Mouse (Mus musculus): Measurements from ENCODE around the gene Lhx8. TPM values are rescaled to one million over a fixed set of nuclear protein-coding genes. Genes with fewer than 3 reads are reported as not detected.

Lhx8 gene
- total RNA-seq, 2 experiments from 2014 or later = not detected

GRCm38 (mm10) chr3:154327110-154327882 lies 3.2 kb downstream of the Lhx8 start:
- no peak for DNase-seq
- intact Hi-C loops (cut with DNase I) = no loop called here

DNA sequence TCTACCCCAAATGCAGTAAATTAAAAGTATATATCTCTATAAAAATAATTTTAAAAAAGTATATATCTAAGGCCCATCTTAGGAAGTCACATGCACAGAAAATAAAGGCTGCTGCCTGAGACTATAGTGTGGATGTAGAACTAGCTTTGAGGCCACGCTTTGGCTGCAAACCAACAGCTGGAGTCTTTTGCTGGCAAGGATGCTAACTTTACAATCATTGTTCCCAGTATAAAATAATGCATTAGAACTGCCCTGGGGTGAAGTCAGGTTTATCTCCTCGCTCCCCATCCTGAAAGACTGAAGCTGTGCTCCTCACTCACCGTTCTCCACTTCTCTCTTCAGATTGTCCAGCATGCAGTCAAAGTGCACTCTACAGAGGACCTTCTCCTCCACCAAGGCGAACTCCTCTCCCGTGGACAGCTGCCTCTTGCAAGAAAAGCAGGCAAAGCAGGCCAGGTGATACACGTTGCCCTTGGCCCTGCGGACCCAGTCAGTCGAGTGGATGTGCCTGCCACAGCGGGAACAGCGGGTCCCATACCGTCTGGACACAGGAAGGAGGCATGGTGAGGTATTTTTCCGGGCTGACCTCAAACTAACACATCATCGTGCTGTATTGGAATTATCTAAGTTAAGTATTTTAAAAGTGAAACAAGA lies 8.4 kb downstream of the Lhx8 start:
- DNase-seq = no peak
- intact Hi-C loops (cut with DNase I) = no loop called here

DNA sequence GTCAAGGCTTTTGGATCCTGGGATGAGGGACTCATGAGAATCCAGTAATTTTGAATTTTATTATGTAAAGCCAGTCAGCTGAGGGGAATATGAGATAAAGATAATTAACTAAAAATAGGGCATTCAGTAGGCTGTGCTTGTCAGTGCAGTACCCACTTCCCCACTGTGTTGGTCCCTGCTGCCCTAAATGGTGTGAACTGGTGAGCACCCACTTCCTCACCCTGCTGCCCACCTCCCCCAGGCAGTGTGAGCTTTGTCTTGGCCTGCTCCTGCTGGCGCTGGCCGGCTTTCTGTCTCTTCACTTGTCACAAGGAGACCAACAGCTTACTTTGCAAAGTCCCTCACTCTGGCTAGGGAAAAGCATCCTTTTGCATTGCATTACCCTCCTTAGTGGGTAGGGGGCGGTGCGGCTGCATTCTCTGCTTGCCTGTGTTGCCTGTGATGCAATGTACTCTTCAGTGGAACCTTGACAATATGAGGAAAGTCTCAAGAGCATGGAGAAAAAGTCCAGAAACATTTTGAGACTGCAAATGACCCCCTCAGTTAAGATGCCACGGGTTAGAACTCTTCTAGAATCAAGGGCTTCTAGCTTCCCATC lies 12.7 kb downstream of the Lhx8 start:
- intact Hi-C loops (cut with DNase I) = no loop called here
- no peak for DNase-seq

DNA sequence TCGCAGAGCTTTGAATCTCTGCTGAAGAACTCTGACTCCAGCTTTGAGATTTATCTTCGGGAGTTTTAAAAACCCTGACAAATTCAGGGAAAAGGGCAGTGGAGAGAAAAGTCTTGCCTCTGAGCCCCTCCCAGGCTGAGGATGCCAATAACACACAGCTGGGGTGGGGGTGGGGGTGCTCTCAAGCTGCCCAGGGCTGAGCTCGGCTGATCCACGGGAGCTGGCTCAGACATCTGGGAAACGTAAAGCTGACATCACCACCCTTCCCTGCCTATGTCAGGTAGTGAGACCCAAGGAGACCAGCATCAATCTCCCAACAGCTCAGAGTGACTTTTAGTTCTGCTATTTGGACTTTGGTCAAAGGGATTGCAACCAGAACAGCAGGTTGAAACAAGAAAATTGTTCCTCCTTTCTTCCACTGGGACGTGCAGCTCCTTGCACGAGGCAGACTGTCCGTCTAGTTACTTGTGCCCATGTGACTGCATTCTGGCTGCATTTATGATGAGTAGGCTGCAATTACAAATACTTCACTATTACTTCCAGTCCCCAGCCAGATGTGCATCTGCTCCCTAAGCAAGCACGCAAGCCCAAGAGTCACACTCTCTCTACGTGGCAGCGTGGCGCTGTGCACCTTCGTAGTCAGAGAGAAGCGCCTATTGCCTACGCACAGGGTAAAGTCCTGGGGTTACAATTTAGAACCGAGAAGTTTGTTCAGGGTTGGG lies 25.1 kb downstream of the Lhx8 start:
- intact Hi-C loops (cut with DNase I) = no loop called here
- DNase-seq = no peak

- DNase-seq = no peak
- intact Hi-C loops (cut with DNase I) = no loop called here
Measured at GRCm38 (mm10) chr3:154301102-154301501, 29.4 kb downstream of the Lhx8 start.

DNA sequence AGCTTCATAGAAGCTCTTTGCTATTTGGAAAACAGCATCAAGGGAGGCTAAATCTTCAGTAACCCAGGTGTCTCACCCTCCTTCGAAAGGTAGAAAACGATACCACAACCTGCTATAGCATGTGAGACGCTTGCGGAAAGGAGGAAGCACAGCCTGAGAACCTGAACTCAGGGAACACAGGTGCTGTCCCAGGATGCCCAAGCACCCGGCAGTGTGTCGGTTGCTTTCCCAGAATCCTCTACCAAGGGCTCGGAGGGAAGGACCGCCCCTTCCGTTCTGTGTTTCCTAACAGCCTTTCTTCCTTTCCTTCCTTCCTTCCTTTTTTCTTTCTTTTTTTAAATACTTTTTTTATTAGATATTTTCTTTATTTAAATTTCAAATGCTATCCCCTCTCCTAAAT lies 30.5 kb downstream of the Lhx8 start:
- intact Hi-C loops (cut with DNase I) = no loop called here
- DNase-seq = no peak

GRCm38 (mm10) chr3:154298490-154298889 lies 32.0 kb downstream of the Lhx8 start:
- intact Hi-C loops (cut with DNase I) = no loop called here

GRCm38 (mm10) chr3:154297499-154297898 lies 33.0 kb downstream of the Lhx8 start:
- no peak for DNase-seq
- intact Hi-C loops (cut with DNase I) = no loop called here

More at GRCm38 (mm10) chr3:154298490-154298889, 32.0 kb downstream of the Lhx8 start:
- DNase-seq = no peak

- intact Hi-C loops (cut with DNase I) = no loop called here
- no peak for DNase-seq
Measured at GRCm38 (mm10) chr3:154294924-154295834, 35.3 kb downstream of the Lhx8 start.

GRCm38 (mm10) chr3:154293839-154294490 lies 36.5 kb downstream of the Lhx8 start:
- intact Hi-C loops (cut with DNase I) = no loop called here
- DNase-seq = no peak

DNA sequence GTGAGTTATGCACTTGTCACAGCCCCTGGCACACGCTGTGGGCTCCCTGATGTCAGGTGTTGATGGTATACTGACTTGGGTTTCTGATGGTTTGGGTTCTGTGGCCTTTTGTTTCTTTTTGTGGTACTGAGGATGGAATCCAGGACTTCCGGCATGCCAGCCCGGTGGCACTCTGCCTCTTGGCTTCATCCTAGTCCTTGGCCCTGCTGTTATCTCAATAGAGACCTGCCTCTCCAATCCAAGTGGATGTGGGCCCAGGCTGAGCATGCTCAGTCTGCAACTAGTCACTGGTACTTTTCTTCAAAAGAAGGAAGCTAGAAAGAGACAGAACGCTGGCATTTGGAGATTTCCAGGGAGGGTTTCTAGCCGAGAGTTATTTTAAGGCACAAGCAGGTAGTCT lies 38.3 kb downstream of the Lhx8 start:
- no peak for DNase-seq
- intact Hi-C loops (cut with DNase I) = no loop called here

DNA sequence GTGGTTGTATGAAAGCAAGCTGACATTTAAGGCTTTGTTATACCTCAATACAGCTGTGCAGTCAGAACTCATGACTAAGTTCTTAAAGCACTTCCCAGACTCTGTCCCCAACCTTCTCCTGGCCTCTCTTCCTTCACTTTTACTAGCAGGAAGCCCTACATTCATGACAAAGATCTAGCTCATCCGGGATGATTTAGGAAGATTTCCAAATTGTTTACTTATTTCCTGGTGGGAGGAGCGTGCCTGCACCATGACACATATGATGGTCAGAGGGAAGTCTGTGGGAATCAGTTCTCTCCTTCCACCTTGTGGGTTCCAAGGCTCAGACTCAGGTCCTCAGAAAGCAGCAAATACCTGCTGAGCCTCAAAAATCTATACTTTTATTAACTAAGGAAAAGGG lies 40.1 kb downstream of the Lhx8 start:
- intact Hi-C loops (cut with DNase I) = no loop called here
- no peak for DNase-seq

DNA sequence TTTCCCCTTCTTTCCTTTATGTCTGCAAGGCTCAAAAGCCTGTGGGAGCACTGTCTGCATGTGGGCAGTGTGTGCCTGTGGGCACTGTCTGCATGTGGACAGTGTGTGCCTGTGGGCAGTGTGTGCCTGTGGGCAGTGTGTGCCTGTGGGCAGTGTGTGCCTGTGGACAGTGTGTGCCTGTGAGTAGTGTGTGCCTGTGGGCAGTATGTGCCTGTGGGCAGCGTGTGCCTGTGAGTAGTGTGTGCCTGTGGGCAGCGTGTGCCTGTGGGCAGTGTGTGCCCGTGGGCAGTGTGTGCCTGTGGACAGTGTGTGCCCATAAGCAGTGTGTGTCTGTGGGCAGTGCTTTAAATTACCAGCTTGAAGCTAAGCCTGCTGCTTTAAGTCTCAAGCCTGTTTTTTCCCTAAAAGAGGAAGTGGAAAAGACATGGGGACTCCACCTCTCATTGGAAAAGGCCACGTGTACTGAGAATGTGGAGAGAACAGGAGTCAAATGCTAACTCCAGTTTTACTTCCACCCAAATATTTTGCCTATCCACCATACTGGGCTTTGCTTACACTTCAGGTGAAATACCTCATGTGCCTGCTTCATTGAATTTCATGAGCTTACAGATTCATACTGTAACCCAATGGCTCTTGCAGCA lies 41.9 kb downstream of the Lhx8 start:
- DNase-seq = no peak
- intact Hi-C loops (cut with DNase I) = no loop called here

- intact Hi-C loops (cut with DNase I) = no loop called here
- no peak for DNase-seq
Measured at GRCm38 (mm10) chr3:154287217-154287616, 43.2 kb downstream of the Lhx8 start.

DNA sequence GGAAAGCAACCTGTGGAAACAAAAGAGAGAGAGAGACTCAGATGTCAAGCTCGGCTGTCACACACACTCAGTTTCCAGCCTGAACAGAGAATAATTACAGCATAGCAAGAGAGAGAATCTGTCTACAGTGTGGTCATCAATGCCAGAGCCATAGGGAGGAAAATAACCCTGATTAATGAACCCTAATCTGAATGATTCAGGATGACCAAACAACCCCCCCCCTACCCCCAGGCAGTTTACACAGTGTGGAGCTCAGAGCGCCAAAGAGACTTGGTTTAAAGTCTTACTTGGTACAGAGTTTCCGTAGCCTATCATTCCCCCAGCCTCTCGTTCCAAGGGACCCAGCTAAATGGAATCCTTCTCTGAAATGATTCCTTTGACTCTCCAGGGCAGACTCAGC lies 45.1 kb downstream of the Lhx8 start:
- intact Hi-C loops (cut with DNase I) = no loop called here

GRCm38 (mm10) chr3:154284260-154284659 lies 46.2 kb downstream of the Lhx8 start:
- intact Hi-C loops (cut with DNase I) = no loop called here
- no peak for DNase-seq

More for the DNA sequence above, 45.1 kb downstream of the Lhx8 start:
- no peak for DNase-seq

- DNase-seq = no peak
- intact Hi-C loops (cut with DNase I) = no loop called here
Measured at GRCm38 (mm10) chr3:154274681-154275080, 55.8 kb downstream of the Lhx8 start.

DNA sequence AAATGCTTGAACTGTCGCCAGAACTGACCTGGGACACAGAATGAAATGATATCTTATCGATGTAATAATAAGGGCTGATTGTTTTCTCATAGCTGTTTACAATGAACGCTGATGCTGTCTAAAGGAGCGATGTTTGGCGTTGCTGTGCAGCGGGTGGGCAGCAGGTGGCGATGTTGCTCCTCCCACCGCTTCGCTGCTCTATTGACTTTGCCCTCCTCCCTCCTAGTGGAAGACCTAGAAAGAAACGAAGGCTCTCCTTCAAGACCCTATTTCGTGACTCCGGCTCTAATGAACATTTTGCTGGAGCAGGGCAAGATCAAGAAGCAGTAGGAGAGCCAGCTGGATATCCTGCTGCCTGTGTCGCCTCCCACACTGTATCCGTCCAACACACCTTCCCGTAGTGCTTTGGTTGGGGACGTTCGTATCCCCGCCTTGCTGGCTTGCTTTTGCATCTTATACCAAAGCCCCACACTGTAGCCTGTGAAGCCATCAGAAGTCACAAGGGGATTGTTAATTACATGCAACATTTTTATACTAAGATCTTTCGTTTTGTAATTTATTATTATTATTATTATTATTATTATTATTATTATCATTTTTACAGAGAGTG lies 60.6 kb downstream of the Lhx8 start:
- intact Hi-C loops (cut with DNase I) = loop anchor here (1.0 kb wide), 1 partner anchor 302 kb away; no protein-coding TSS in a partner anchor
- peak; percentile 45 to 70 for DNase-seq

GRCm38 (mm10) chr3:154268313-154268712 lies 62.1 kb downstream of the Lhx8 start:
- intact Hi-C loops (cut with DNase I) = no loop called here
- DNase-seq = no peak

All from gastrocnemius, postnatal 36 days (tissue).